ENCODE assay signal across 13 mouse cellular contexts in genomic region chr6:117201396-117201795, GRCm38 (mm10).
"Had no signal": no experiment of that assay in that cellular context is flagged by ENCODE, and none has a peak within 500 bp of the region (broad histone marks: within the 10 kb centered on the region; RNA-seq: fewer than 3 reads in every experiment).

No protein-coding gene starts in this region.

- H3K4me2 ChIP-seq: liver, embryonic 11.5 days; midbrain, embryonic 12.5 days; neural tube, embryonic 12.5 days; stomach, embryonic 15.5 days had no signal

- H3K27me3 ChIP-seq: midbrain, embryonic 12.5 days; neural tube, embryonic 12.5 days; stomach, embryonic 15.5 days had no signal

- H3K4me3 ChIP-seq: midbrain, embryonic 10.5 days; midbrain, embryonic 12.5 days; neural tube, embryonic 12.5 days; stomach, embryonic 15.5 days had no signal

- H3K9ac ChIP-seq: liver, embryonic 14.5 days; midbrain, embryonic 12.5 days; neural tube, embryonic 12.5 days; stomach, embryonic 15.5 days had no signal

- H3K36me3 ChIP-seq: midbrain, embryonic 10.5 days; midbrain, embryonic 12.5 days; neural tube, embryonic 12.5 days; stomach, embryonic 15.5 days had no signal

- H3K4me1 ChIP-seq: midbrain, embryonic 12.5 days; neural tube, embryonic 12.5 days; stomach, embryonic 15.5 days had no signal

- H3K9me3 ChIP-seq: midbrain, embryonic 10.5 days; midbrain, embryonic 12.5 days; neural tube, embryonic 12.5 days; stomach, embryonic 15.5 days had no signal

- DNase-seq: midbrain, embryonic 14.5 days; right cerebral cortex, postnatal 14 days; thymus, adult 2 months; thymus, postnatal 25 days; thymus, postnatal 4 days had no signal

- ATAC-seq: midbrain, embryonic 16.5 days had no signal

- H3K27ac ChIP-seq: liver, embryonic 14.5 days; midbrain, embryonic 10.5 days; midbrain, embryonic 12.5 days; neural tube, embryonic 12.5 days; stomach, embryonic 15.5 days; stomach, postnatal 0 days had no signal
